Mouse (Mus musculus): ENCODE results near the gene Tmem239.

DNA sequence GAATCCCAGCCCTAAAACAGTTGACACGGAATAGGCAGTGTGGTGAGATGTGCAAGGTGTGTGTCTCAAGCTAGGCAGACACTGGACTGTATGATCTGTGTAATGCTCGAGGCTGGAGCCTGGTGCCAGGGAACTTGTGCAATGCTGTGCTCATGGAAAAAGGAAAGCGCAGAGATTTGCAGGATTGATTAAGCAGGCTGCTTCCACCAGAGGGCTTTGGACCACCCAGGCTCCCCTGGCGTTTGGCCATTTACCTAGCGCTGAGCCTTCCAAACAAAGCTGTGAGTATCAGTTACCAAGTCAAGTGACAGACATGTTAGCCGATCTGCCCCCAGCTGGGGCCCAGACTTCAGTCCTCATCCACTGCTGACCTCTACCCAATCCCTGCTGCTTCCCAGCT, 1.9 kb downstream of the Tmem239 start:
- no peak for TF ChIP-seq POLR2A (IDR thresholded peaks at IDR 0.05; ENCODE audit: low read depth, low read length)
- no peak for TF ChIP-seq CTCF (IDR thresholded peaks at IDR 0.05; ENCODE audit: extremely low read depth, insufficient read depth, insufficient read length, insufficient replicate concordance)

Measured in spleen, adult 2 months (tissue).